In genomic region chr17:86293247-86293744, GRCm38 (mm10) we compare ENCODE assay signal across 8 mouse cellular contexts.
DNase-seq lines count a peak whose midpoint lies in the region; ATAC-seq and TF ChIP-seq lines count a peak whose summit lies in the region.

No protein-coding gene starts in this region.

- H3K36me3 ChIP-seq in hindbrain, embryonic 11.5 days (ENCODE audit: control insufficient read depth, insufficient read depth, low read length): no peaks in the 10 kb centered on the region
- H3K36me3 ChIP-seq in hindbrain, embryonic 12.5 days: no peaks in the 10 kb centered on the region
- H3K36me3 ChIP-seq in limb, embryonic 14.5 days (ENCODE audit: control insufficient read depth, insufficient read depth, low read length): no peaks in the 10 kb centered on the region
- H3K36me3 ChIP-seq in myocyte (ENCODE audit: control insufficient read depth, insufficient read depth): no peaks in the 10 kb centered on the region

- H3K27me3 ChIP-seq in hindbrain, embryonic 11.5 days (ENCODE audit: control insufficient read depth, insufficient read depth, low read length): no peaks in the 10 kb centered on the region
- H3K27me3 ChIP-seq in hindbrain, embryonic 12.5 days: no peaks in the 10 kb centered on the region
- no peaks in the 10 kb centered on the region for H3K27me3 ChIP-seq in limb, embryonic 14.5 days (ENCODE audit: control insufficient read depth, insufficient read depth, low read length)
- no peaks in the 10 kb centered on the region for H3K27me3 ChIP-seq in myocyte (ENCODE audit: control insufficient read depth, insufficient read depth, insufficient read length)

- H3K9ac ChIP-seq in hindbrain, embryonic 11.5 days (ENCODE audit: low read depth, low read length): no peak overlapping the region
- H3K9ac ChIP-seq in hindbrain, embryonic 12.5 days: no peak overlapping the region
- H3K9ac ChIP-seq in limb, embryonic 14.5 days (ENCODE audit: low read depth, low read length, severe bottlenecking): no peak overlapping the region

- H3ac ChIP-seq in myocyte (ENCODE audit: control insufficient read depth, insufficient read length): no peak overlapping the region

- no peaks in the 10 kb centered on the region for H3K4me1 ChIP-seq in hindbrain, embryonic 11.5 days (replicated peaks; ENCODE audit: control insufficient read depth, insufficient read depth, low read length)
- peaks cover 7% of the 10 kb centered on the region; the same call in 1 of the 2 replicates for H3K4me1 ChIP-seq in hindbrain, embryonic 12.5 days
- peaks cover 17% of the 10 kb centered on the region for H3K4me1 ChIP-seq in limb, embryonic 14.5 days (ENCODE audit: control insufficient read depth, insufficient read depth, low read length)

- H3K9me3 ChIP-seq in hindbrain, embryonic 11.5 days (ENCODE audit: control insufficient read depth, low read length): no peaks in the 10 kb centered on the region
- H3K9me3 ChIP-seq in hindbrain, embryonic 12.5 days (replicated peaks): no peaks in the 10 kb centered on the region
- H3K9me3 ChIP-seq in limb, embryonic 14.5 days (ENCODE audit: control insufficient read depth, low read length): no peaks in the 10 kb centered on the region

- H3K4me2 ChIP-seq in hindbrain, embryonic 11.5 days (replicated peaks; ENCODE audit: low read depth, low read length): no peak overlapping the region
- no peak overlapping the region for H3K4me2 ChIP-seq in hindbrain, embryonic 12.5 days (replicated peaks)
- no peak overlapping the region for H3K4me2 ChIP-seq in limb, embryonic 14.5 days (replicated peaks; ENCODE audit: low read depth, low read length, severe bottlenecking)
- peak overlapping the region; percentile 31 for H3K4me2 ChIP-seq in myocyte (ENCODE audit: low read depth)

- ATAC-seq in hindbrain, embryonic 11.5 days (ENCODE audit: low FRiP score): 0 out of 2 replicates have a peak, but pooled peaks have one; percentile 33
- no peak for ATAC-seq in hindbrain, embryonic 12.5 days (ENCODE audit: low FRiP score)
- ATAC-seq in limb, embryonic 14.5 days (ENCODE audit: low FRiP score, low read depth): no peak

- no peaks in the 10 kb centered on the region for H3K79me2 ChIP-seq in myocyte (ENCODE audit: control insufficient read depth, insufficient read depth)

- H3K4me3 ChIP-seq in hindbrain, embryonic 11.5 days (ENCODE audit: low read depth, low read length): no peak overlapping the region
- no peak overlapping the region for H3K4me3 ChIP-seq in hindbrain, embryonic 12.5 days
- no peak overlapping the region for H3K4me3 ChIP-seq in limb, embryonic 14.5 days (replicated peaks; ENCODE audit: low read length)
- peak overlapping the region; percentile 11 for H3K4me3 ChIP-seq in myocyte

- 44% methylated on average over 10 of the region's 10 CpGs for WGBS in hindbrain, embryonic 11.5 days
- WGBS in hindbrain, embryonic 12.5 days: 47% methylated on average over 9 of the region's 10 CpGs
- WGBS in limb, embryonic 14.5 days: 53% methylated on average over 8 of the region's 10 CpGs

- no peak overlapping the region for H3K27ac ChIP-seq in hindbrain, embryonic 11.5 days (ENCODE audit: low read depth, low read length)
- no peak overlapping the region for H3K27ac ChIP-seq in hindbrain, embryonic 12.5 days
- H3K27ac ChIP-seq in limb, embryonic 14.5 days (replicated peaks; ENCODE audit: low read depth, low read length): no peak overlapping the region

- intact Hi-C loops in heart, postnatal 25 days (cut with DNase I): loop anchor here (1.0 kb wide), 1 partner anchor 127 kb away; no protein-coding TSS in a partner anchor

- DNase-seq in hindbrain, embryonic 11.5 days (ENCODE audit: low spot score): peak; percentile 52
- DNase-seq in adrenal gland, postnatal 36 days: peak; percentile 72 to 79
- peak; percentile 84 for DNase-seq in fibroblast of lung, adult 2 months (ENCODE audit: low read depth)
- DNase-seq in heart, postnatal 25 days (ENCODE audit: low spot score): peak; percentile 68
- peak; percentile 60 for DNase-seq in limb, embryonic 14.5 days (ENCODE audit: low spot score)
- DNase-seq in right cerebral cortex, adult 2 months (ENCODE audit: low spot score in 2 of 2): no peak

- no peak for TF ChIP-seq POLR2A in limb, embryonic 14.5 days (IDR thresholded peaks at IDR 0.05; ENCODE audit: borderline replicate concordance, extremely low read depth, insufficient read depth, insufficient read length)
- TF ChIP-seq POLR2A in myocyte (IDR thresholded peaks at IDR 0.05; ENCODE audit: insufficient read length, low read depth): no peak

TF ChIP-seq in myocyte, 11 proteins besides CTCF, POLR2A, EP300 and RAD21:
- TF ChIP-seq CEBPB (IDR thresholded peaks at IDR 0.05; ENCODE audit: insufficient read depth, poor library complexity, severe bottlenecking) (peak; percentile 60; the same call in 1 of the 2 replicates), E2F4 (IDR thresholded peaks at IDR 0.05; ENCODE audit: insufficient read depth) (no peak)

Comparison
In these comparisons a context has a peak if more than half of its experiments do, and no peak if none do; other contexts are left out.
1. DNase-seq: peak in hindbrain, embryonic 11.5 days (single experiment), adrenal gland, postnatal 36 days (2 of 2), fibroblast of lung, adult 2 months (single experiment), heart, postnatal 25 days (single experiment) and limb, embryonic 14.5 days (single experiment); none in right cerebral cortex, adult 2 months (0 of 2).